Mouse (Mus musculus) 3T3-L1 (cell line): ENCODE measurements around the gene Gphn.

Experiments used
- DNase-seq: peaks from one replicate; pipeline ENCODE4 v3.0.0-alpha.2; 2015; ENCODE audit warnings: low read depth, low spot score

Gphn gene

DNA sequence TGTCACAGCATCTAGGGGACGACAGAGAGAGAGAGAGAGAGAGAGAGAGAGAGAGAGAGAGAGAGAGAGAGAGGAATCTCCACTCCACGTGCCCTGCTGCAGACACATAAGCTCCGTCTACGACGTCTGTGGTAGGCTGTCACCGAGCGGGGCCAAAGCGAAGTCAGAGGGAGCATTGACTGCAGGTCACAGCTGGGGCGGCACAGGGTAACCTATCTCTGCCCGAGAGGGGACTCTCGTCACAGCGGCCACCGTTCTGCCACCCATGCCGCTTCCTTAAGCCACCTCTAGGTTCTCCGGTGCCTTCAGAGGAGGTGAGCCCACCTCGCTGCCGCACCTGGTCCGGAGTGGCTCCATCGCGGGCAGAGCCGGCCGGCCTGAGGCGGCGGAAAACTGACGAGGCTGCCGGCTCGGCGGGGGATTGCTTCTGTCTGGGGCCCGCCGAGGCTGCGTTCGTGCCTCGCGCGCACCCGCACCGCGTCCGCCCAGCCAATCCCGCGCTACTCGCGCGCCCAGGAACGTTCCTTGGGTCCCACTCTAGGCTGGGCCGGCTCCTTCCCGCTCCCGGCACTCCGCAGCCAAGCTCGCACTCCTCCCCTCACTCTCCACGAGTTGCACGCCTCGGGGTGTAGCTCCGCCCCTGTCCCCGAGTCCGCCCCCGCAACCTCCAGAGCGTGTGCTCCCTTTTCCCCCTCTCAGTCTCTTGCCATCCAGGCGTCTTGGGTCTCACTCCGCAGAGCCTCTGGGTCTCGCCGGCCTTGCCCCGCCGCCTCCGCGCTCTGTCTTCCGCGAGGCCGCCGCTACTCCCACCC is at the start of gene Gphn:
Gene Gphn, plus strand, starts transcription at position 673 of the 812 bp plus-strand sequence.
- DNase-seq: peak; percentile 87

DNA sequence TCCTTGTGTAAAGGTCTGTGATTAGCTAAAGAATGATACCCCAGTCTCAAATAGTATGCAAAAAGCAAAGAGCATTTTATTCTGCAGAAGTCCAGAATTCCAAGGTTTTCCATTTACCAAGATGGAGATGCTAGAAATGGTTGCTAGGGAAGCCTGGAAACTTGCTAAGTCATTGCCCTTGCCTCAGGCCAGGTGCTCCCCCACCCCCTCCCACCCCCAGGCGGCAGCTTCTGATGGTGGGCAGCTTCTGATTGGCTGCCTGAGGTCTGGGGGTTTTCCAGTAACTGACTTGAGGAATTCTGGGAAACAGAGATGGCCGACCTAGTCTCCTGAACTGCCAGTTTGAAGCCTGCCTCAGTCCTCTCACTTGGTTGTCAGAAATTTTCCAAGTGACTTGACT is 44.7 kb upstream of the Gphn start:
- peak; percentile 11 for DNase-seq

DNA sequence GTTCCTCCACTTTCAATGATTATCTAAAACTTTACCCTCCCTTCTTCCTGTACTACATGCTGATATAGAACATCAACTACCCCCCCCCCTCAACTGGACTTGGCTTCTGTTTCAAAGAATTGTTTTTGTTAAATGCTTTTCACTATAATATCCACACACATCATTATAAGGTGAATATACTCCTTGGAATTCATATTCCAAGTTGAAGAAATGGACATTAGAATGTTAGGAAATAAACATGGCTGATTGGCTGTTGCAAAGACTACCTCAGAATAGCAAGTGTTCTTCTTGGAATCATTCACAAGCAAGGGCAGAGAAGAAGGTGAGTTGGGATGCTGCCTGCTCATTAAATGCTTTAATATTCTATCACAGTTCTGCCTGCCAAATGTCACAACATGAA is 32.2 kb upstream of the Gphn start, which contains the start of gene Gm6657:
Gene Gm6657, plus strand, starts transcription at position 301 of the 400 bp plus-strand sequence.
- no peak for DNase-seq

DNA sequence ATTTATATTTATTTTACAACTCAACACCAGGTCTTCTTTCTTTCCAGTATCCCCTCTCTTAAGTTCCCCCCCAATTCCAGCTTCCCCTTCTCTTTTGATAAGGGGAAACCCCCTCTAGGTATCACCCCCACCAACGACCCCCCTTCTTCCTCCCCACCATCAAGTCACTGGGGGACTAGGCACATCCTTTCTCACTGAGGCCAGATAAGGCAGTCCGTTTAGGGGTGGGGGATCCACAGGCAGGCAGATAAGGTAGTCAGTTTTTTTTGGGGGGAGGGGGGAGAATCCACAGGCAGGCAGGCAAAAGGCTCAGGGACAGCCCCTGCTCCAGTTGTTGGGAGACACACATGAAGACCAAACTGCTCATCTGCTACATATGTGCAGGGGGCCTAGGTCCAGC is 30.8 kb upstream of the Gphn start:
- no peak for DNase-seq

DNA sequence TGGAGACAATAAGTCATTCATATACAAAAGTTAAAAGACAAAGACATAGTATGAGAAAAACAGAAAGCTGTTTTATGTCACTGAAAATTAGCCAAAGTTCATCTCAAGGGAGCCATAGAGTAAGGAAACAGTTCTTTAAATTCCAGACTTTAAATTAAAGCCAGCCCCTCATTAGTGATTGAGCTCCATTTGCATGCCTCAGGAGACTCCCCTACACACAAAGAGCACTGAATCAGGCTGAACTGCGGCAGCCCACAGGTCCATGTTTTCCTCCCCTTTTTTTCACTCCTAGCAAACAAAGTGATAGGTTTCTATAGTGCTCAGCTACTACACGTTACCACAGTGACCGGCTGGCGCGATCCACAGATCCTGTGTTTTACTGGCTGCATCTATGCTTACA is 22.5 kb upstream of the Gphn start:
- no peak for DNase-seq

DNA sequence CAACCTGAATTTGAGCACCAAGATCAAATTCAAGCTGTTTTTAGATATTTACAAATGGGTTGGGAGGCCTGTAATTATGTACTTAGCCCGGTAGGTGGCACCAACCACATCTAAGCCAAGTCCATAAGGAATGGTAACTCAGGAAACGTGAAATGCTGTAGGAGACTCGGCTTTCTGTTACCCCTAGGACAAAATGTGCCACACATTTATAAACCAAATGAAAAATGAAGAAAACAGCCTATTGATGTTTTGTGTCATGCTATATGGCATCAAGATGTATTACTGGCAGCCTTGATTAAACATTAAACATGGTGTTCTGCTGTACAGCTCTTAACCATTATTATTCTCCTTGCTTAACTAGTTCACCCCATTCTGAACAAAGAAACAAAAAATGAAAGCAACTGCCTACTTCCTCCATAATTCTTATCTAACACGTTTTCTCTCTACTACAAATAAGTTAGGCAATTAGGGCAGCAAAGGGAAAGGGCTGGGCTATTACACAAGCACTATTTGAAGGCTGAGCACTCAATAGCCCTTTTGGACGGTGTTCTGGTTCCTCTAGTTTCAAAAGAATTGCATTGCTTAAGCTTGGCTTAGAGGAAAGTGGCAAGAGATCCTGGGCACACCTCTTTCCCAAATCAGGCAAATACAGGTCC is 20.1 kb upstream of the Gphn start:
- DNase-seq: peak; percentile 84

DNA sequence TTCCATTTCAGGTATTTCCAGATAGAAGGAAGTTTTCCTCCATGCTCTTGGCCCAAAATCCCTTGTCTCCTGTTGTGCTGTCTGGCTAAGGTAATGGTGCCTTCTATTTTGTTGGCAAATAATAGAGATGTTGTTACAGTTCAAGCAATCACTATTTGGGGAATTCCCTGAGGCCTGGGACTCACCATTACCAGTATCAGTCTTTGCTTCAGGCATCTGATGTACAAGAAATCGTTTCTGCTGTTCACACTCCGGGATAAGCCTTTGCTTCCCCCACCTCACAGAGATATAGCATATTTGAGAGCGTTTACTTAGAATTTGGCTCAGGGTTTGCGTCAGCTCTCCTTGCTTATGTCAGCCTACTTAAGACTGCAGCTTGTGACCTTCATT is 19.6 kb upstream of the Gphn start:
- DNase-seq: peak; percentile 9

DNA sequence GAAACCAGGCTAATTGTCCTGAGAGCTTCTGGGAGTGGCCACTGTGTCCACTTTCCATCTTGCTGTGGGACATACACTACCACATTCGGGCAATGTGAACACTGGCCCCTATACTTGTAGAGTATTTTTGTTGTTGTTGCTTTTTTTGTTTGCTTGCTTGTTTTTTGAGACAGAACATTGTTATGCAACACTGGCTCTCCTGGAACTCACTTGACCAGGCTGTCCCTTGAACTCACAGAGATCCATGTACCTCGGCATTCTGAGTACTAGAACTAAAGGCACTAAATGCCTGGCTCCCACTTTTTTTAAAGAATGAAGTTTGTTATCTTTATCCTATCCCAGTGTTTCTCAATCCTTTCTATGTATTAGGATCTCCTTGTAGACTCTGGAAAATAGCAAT is 16.3 kb upstream of the Gphn start:
- DNase-seq: no peak

DNA sequence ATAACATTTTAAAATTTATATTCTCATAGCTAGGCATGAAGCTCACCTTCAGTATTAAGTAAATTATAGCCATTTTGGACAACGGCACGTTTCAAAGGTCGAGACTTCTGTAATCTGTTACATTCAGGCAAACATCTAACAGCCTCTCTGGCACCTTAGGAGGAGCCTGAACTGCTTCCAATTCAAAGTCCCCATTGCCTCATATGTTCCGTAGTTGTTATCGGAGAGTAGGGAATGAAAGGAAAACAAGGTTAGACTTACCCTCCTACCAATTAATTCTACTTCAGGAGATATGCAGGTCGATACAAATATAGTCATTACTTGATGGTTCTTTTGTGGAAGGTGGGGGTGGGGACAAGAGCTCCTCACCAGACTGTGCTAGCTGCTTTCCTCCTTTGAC is 10.7 kb upstream of the Gphn start:
- DNase-seq: no peak

DNA sequence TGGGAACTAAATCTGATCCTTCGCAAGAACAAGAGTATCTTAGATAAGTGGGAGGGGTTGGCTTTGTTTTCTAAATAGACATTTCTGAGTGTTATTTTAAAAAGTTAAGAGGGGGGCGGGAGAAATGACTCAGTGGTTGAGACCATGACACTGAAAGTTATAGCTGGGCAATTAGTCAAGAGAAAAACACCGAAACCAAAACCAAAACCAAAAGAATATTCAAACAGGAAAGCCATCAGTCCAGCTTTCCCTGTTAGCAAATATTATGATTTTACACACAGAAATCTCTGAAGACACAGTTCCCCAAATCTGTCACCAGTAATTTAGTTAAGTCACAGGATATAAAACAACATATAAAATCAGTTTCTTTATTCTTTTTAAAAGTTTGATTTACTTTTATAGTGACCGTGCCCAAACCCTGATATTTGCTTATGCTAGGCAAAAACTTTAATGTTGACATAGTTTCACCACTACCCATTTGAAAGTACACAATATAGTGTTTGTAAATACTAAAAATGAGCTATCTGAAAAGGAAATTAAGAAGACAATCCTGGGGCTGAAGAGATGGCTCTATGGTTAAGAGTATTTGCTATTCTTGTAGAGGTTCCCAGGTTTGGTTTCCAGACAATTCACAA is 6.9 kb upstream of the Gphn start:
- peak; percentile 53 for DNase-seq

DNA sequence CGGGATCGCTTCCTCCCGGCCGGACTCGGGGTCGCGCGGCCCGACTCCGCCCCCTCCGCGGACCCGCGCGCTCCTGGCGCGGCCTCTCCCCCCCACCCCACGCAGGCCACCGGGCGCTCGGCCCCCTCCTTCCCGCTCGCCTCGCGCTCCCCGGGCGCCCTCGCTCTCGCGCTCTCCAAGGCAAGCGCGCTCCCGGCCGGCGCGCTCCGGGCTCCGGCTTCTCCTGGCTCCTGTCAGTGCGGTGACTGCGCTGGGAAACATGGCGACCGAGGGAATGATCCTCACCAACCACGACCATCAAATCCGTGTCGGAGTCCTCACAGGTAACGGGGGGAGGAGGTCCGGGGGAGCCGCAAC is 318 bp downstream of the Gphn start:
- DNase-seq: peak; percentile 76

DNA sequence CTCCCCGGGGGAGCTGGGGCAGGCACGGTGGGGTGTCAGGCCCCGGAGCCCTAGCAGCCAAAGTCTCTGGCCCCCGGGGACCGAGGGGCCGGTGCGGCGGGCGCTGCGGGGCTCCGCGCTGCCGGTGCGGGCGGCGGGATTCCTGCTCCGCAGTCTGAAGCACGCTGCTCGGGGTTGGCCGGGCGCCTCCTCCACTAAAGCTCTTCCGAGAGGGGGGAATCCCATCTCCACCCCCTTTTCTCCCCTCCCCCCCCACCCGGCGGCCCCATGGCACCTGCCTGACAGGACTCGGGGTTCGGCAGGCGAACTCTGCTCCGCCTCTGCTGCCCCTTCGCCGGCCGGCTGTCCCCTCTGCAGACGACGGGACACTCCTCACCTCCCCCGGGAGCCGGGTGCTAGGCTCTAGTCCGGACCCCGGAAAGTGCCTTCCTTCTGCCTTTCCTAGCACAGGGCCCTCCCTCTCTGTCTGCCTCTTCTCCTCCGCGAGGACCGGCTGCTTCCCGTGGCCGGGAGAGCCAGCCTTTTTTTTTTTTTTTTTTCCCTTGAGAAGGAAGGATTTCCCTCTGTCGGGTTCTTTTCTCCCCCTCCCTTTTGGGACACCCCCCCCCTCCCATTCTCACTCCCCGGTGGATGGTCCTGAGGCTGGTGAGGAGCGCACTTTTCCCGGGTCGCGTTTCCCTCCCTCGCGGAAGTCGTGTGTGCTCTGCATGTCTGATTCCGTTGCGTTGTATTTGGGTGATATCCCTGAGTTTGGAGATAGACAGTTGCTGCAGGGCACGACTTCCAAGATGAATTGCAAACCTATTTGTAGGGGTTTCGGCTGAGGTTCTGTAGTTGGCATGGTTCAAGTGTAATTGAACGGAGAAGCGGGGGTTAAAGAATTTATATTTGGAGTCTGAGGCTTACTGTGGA is 1.1 kb downstream of the Gphn start:
- peak; percentile 61 for DNase-seq

DNA sequence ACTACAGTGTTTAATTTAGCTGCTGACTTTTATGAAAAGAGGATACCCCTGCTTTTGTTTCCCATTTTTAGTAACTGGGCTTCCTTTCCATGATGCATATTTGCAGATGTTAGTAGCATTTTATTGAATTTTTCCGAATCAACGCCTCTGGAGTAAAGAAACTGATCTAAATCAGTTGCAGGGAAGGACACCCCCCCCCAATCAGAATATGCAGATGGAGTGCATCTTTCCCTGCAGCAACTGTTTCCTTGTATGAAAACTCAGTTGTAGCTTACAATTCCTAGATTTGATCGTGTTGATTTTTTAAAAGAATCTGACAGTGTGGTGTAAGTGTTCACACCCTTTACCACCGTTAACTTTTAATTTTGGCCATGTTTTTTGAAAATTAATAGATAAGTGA is 2.0 kb downstream of the Gphn start:
- DNase-seq: peak; percentile 6

DNA sequence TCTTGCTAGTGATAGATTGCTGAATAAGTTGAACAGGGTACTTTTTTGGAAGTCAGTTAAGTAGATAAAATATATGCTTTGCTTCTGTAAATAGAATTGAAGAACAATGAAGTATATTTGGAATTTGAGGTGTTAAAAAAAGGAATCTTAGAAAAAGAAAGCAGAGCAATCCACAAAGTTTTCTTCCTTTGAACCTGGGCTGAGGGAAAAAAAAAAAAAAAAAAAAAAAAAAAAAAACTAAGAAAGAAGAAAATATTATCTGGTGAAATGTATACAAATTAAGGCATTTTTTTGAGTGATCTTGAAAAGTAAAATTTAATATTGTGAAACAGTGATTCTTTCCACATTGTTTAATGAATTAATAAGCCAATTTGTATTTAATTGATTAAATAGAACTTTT is 6.4 kb downstream of the Gphn start:
- no peak for DNase-seq

DNA sequence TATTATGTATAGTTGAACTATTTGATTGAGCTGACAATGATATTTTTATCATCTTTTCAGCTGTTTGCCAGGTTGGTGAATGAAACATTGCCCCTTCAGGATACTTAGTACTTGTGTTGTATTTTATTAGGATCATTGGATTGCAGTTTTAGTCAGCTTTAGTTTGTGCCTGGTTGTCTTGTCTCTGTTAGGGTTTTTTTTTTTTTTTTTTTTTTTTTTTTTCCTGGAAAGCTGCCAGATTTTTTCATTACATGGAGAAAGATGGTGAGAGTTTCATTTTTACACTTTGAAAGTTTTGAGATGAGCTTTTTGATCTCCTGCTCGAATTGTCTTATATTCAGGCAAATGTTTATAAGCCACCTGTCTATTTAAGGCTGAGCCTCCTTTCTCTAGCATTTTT is 22.2 kb downstream of the Gphn start:
- DNase-seq: peak; percentile 15

DNA sequence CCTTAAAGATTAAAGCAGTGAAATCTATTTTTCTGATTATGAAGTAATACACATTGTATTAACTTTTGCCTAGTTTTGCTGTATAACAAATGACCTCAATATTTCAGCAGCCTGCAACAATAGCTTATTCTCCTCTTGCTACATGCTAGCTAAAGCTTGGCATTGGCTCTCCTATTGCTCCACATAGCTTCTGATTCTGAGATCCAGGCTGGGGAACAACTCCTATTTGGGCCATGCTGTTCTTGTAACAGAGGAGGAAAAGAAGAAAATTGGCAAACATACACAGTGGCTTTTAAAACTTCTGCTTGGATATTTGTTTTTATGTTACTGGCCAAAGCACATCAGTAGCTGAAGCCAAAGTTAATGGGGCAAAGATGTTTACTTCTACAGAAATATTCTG is 23.0 kb downstream of the Gphn start:
- DNase-seq: no peak

DNA sequence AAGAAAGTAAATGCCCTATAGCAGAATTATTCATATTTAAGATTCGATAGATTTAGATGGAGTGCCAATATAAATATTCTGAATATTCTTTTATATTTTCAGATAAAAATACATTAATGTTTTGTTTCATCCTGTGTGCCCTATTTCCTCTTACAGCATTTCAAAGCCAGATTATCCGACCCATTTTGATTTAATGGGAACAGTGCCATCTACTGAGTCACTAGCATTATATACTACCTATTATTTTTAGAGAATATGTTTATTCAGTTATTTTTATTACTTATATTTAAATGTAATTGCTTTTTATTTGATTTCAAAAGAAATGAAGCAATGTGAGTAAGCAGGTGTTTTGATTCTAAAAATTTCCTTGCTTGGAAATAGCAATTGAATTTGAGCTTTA is 51.2 kb downstream of the Gphn start:
- DNase-seq: peak; percentile 52

DNA sequence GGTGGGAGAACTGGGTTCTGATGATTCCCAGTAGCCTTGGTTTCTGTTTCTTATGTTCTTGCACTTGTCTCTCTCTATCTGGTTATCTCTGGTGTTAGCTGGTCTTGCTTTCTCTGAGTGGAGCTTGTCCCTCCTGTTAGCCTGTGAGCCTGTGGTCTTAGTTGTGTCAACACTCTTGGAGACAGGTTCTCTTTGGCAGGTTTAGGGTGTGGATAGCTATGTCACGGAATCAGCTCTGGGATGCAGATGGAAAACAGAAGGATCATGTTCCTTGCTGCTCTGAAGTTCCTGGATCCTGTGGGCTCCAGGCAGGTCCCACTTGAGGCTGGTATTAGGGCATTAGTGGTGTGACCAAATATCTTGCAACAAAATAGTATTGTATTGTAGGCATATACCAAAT is 64.2 kb downstream of the Gphn start:
- no peak for DNase-seq

DNA sequence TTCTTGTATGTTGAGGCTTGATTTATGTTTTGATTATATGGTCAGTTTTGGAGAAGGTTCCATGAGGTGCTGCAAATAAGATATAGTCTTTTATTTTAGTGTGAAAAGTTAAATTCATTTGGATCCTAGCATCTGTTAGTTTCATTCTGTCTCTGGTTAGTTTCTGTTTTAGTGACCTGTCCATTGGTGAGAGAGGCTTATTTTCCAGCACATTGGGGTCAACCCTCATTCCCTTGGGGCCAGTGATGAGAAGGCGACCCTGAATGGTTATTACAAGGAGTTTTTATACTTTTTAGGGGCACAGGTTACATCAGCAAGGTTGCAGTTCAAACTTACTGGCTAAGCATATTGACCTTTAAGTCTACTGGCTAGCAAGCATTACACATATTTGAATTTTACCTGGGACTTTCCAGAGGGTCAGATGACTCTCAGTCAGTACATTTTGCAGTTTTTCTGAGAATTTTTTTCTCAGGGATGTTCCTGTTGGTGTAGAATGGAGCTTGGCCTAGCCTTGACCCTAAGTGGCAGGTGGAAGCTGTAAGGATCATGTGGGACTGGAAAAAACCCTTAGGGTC is 72.7 kb downstream of the Gphn start:
- DNase-seq: no peak

DNA sequence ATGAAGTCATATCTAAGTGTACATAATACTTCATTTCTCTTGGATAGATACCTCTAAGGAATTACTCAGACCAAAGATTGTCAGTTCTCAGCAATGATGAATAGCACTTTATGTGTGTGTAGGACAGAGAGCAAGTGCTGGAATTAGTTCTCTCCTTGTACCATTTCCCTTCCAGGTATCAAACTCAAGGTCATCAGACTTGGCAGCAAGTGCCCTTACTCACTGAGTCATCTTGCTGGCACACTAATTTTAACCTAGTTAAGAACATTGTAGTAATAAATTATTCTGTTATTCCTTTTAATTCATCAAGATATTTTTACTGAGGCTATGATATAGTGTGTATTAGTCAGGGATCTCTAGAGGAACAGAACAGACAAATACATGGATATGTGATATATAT is 88.9 kb downstream of the Gphn start:
- DNase-seq: no peak

DNA sequence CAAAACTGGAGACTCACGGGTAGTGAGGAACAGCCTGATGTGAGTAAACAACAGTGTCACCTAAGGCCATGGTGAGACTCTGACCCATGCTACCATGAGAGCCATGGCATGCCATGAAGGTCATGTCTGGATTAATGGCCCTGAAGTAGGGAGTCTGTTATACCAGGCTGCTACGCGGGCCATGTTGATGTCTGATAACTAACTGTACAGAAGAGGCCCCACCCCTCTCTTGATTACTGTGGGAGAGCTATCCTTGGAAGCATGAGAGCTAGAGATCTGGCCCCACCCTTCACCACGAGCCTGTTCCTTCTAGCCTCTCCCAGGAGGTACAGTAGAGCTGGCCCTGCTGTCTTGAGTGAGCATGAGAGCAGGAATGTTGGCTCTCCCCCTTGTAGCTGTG is 101.8 kb downstream of the Gphn start:
- peak; percentile 9 for DNase-seq
